Mouse (Mus musculus) Patski (cell line): ENCODE measurements at regions not wholly inside any gene's neighbourhood (a gene's known extent, or its start where the extent isn't known, plus 50 kb on each side); places are given as distances from the start of the nearest gene placed in this dataset.

Source experiments
- ATAC-seq: fragments of 100-300 bp; one replicate; pipeline ENCODE4 v1.8.0; 2021
- CTCF ChIA-PET: fragments of 350-600 bp; sonication (Branson Sonifier 250); formaldehyde crosslinking; loops from one replicate; lab custom pipeline; 2022; ENCODE audit warnings: inconsistent platforms; lab: Charles Lee
- POLR2A ChIA-PET: fragments of 350-600 bp; sonication (Branson Sonifier 250); formaldehyde crosslinking; loops from one replicate; lab custom pipeline; 2022; ENCODE audit warnings: antibody characterized with exemption, inconsistent platforms; lab: Charles Lee
- DNase-seq: peaks from one replicate; pipeline ENCODE4 v3.0.0-alpha.2; 2011; ENCODE audit warnings: low read depth, low spot score
- H3K27me3 ChIP-seq: fragments of 371-371 bp; one replicate; pipeline ENCODE4 v1.5.1; 2021
- CTCF ChIP-seq: fragments of 100-300 bp; IDR thresholded peaks from one replicate; pipeline ENCODE4 v1.5.1; 2021
- in situ Hi-C: fragments of 300-500 bp; cut with MboI; formaldehyde crosslinking; loops from 3 replicates; pipeline ENCODE4 v1.11.1; 2018; ENCODE audit warnings: low pct_unique_long_range_greater_than_20kb, mixed read lengths

DNA sequence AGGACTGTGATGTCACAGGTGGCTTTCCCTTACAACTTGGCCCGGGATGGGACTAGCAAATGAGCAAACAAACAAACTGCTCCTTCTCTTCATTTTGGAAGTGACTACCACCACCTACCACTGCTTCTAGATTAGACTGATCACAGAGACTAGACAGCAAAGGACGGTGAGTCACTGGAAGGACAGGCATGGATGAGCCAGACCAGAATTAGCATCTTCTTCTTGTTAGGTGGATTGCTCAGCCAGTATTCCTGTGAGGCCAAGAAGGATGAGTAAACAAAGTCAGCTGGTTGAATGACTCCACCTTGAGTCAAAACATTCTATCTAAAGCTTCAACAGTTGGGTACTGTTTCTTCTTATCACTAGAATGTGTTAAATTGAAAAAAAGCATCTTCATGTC lies 385.1 kb upstream of the Mon1b start:
- ATAC-seq: no peak
- ChIA-PET CTCF (no interaction called here), POLR2A (no interaction called here)
- DNase-seq: peak; percentile 25
- H3K27me3 ChIP-seq: no peaks in the 10 kb centered on the region
- in situ Hi-C loops: no loop called here
- no peak for TF ChIP-seq CTCF

DNA sequence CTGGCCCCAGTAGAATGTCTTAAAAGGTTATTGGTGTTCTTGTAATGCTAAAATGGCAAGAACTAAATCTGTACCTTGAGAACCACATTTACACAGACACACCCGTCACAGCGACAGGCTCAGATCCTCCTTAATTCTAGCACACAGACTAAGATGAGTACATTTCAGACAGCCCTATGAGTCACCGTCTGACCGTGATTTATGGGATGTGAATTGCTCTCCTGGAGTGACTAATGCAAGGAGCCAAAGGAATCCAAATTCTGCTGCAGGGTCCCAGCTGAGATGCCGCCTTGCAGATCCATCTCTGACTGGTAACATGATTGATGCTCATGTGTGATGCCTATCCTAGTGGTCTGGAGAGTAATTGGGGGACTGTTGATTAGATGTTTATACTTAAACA lies 381.3 kb upstream of the Mon1b start:
- ChIA-PET POLR2A (no interaction called here), CTCF (no interaction called here)
- peak; percentile 15 for DNase-seq
- no peaks in the 10 kb centered on the region for H3K27me3 ChIP-seq
- no peak for TF ChIP-seq CTCF
- ATAC-seq: no peak
- in situ Hi-C loops: no loop called here

DNA sequence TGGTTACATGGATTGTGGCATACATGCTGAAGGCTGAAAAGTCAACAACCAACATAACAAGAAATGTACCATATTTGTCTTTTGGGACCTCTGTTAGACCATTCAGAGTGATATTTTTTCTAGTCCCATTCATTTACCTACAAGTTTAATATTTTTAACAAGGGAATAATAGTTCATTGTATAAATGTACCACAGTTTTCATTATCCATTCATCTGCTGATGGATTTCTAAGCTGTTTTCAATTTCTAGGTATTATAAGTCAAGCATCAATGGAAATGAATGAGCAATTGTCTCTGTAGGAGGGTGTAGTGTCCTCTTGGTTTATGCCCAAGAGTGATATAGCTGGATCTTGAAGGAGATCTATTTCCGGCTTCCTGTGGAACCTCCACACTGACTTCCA lies 375.9 kb upstream of the Mon1b start:
- no peak for DNase-seq
- ChIA-PET CTCF (no interaction called here), POLR2A (no interaction called here)
- in situ Hi-C loops: no loop called here
- TF ChIP-seq CTCF: no peak
- no peak for ATAC-seq
- H3K27me3 ChIP-seq: no peaks in the 10 kb centered on the region

DNA sequence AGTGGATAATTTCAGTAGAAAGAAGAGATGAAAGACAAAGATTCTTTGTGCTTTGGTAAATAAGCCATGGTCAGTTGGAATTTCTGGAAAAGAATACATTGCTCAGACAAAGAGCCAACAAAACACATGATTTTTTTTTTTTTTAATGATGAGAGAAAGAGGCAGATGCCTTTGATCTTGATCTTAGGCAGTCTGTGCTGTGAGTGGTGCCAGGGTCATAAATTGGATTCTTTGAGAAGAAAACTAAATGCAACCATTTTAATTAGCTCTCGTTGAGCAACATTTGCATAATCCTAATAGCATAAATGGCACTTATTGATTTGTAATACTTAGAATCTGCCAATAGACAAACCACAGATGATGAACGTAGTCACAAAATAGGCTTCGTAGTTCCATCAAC lies 372.1 kb upstream of the Mon1b start:
- H3K27me3 ChIP-seq: no peaks in the 10 kb centered on the region
- ATAC-seq (no peak), DNase-seq (no peak)
- CTCF ChIA-PET: no interaction called here
- in situ Hi-C loops: no loop called here
- POLR2A ChIA-PET: no interaction called here
- TF ChIP-seq CTCF: no peak

- DNase-seq (no peak), ATAC-seq (no peak)
- ChIA-PET POLR2A (no interaction called here), CTCF (no interaction called here)
- H3K27me3 ChIP-seq: no peaks in the 10 kb centered on the region
- in situ Hi-C loops: no loop called here
- TF ChIP-seq CTCF: no peak
Measured at GRCm38 (mm10) chr8:113271262-113271661, 364.1 kb upstream of the Mon1b start.

DNA sequence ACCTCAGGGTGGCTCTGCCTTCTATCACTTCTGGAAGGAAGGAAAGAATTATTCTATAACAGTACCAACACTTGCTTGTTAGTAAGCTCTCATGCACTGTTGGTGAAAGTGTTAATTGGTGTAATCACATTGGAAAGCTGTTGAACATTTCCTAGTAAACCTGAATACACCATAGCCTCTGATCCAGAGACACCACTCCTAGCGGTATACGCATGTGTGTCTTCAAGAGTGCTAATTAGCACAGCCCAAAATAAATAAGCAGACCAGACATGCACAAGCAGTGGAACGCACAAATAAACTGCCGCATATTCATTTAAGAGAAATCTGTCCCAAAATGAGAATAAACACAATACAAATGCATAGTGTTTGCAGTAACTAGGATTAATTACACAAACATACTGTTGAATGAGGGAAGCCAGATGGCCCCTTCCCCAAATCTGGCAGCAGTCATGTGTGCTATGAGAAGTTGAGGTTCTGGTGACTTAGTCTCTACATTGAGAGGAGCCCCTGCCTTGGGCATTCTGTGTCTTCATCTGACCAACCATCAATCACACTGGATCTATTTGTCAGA lies 335.0 kb upstream of the Mon1b start:
- ChIA-PET POLR2A (no interaction called here), CTCF (no interaction called here)
- ATAC-seq: no peak
- in situ Hi-C loops: no loop called here
- H3K27me3 ChIP-seq: no peaks in the 10 kb centered on the region
- no peak for DNase-seq
- TF ChIP-seq CTCF: no peak

DNA sequence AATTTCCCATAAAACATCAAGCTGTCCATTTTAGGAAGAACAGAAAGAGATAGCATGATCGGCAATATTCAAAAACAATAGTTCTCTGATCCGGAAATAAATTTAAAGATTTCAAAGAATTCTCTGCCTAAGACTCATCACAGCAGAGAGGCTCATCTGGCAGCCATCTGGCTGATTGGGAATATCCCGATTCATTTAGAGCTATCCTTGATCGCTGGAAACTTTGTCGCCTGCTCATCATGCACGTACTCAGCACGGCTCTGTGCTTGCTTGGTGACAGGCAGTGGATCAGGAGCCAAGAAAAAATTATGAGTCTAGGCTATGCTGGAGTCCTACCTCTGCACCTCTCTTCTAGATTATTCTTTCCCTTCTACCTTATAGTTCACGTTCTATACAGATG lies 332.0 kb upstream of the Mon1b start:
- DNase-seq: no peak
- no peak for TF ChIP-seq CTCF
- ATAC-seq: no peak
- ChIA-PET CTCF (no interaction called here), POLR2A (no interaction called here)
- H3K27me3 ChIP-seq: peaks cover 6% of the 10 kb centered on the region
- in situ Hi-C loops: no loop called here

DNA sequence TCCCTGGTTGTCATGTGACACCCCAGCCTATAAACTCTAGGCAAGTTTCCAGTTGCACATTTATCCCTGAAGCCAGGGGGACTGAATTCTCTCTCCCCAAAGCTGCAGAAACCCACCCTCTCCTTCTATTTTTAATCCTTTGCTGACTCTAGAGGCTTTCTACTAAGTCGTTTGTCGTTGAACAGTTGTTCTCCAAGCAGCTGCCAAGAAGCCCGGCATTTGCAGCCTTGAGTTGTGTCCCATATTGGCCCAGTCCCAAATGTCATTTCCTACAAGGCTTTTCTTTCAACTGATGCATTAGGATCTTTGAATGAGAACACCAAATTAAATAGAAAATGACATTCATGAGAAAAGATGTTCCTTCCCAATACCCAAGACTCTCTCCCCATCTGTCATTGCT lies 318.2 kb upstream of the Mon1b start:
- ATAC-seq: no peak
- no peaks in the 10 kb centered on the region for H3K27me3 ChIP-seq
- DNase-seq: no peak
- no peak for TF ChIP-seq CTCF
- in situ Hi-C loops: no loop called here
- CTCF ChIA-PET: no interaction called here
- POLR2A ChIA-PET: no interaction called here

- POLR2A ChIA-PET: no interaction called here
- no peak for DNase-seq
- no peak for TF ChIP-seq CTCF
- in situ Hi-C loops: no loop called here
- no peaks in the 10 kb centered on the region for H3K27me3 ChIP-seq
- CTCF ChIA-PET: no interaction called here
- ATAC-seq: no peak
Measured at GRCm38 (mm10) chr8:113331576-113331975, 303.8 kb upstream of the Mon1b start.

DNA sequence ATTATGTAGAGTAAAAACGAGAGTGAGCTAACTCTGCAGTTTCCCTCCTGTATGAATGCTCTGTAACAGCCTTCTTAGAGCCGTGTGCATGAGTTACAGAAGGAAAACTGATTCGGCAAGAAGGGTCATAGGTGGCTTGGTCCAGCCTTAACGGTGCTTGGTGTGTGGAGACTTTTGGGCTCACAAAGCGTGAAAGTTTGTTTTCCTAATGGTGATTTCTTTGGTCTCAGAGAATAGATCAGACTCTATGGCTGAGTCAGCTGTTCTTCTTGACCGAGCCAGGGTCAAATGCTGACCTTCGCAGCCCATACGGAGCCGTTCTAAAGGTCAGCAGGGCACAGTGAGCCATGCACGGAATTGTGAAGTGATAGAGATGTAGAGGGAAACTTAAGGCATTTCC lies 294.1 kb upstream of the Mon1b start:
- ChIA-PET CTCF (interaction anchor here (0.9 kb wide), 1 partner anchor 16 kb away, joined by 4 read pairs; no protein-coding TSS in a partner anchor), POLR2A (no interaction called here)
- peaks cover 12% of the 10 kb centered on the region for H3K27me3 ChIP-seq
- ATAC-seq (no peak), DNase-seq (no peak)
- TF ChIP-seq CTCF: no peak
- in situ Hi-C loops: no loop called here

DNA sequence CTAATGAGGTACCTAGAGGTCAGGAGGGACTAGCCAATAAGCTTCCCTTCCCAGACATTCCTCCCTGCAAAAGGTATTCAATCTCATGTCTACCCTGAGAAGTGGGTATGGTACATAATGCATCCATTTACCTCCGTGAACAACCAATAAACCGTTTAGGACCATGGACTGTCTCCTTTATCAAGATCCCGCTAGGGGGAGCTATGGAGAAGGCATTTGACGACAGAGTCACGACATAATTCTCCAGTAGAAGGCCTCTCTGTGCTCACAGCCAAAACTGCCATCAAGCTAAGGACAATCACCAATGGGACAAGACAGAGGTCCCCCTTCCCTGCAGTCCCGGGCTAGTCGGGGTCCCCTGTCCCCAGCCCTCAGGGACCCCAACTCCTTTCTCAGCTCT lies 273.5 kb upstream of the Mon1b start:
- CTCF ChIA-PET: no interaction called here
- POLR2A ChIA-PET: no interaction called here
- DNase-seq: no peak
- no peak for TF ChIP-seq CTCF
- peaks cover 2% of the 10 kb centered on the region for H3K27me3 ChIP-seq
- no peak for ATAC-seq
- in situ Hi-C loops: no loop called here

DNA sequence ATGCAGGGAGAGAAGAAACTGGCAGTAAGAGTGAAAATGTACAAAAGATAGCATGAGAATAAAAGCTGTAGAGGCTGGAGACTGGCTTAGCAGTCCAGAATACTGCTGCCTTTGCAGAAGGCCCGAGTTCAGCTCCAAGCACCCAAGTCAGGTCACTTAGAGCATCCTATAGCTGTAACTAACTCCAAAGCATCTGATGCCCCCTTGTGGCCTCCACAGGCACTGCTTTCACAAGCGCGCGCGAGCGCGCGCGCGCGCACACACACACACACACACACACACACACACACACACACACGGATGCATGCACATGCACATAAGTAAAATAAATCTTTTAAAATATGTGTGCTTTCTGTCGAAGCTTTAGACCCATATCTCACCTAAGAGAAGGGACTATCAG lies 271.2 kb upstream of the Mon1b start:
- POLR2A ChIA-PET: no interaction called here
- in situ Hi-C loops: no loop called here

More for the DNA sequence above, 271.2 kb upstream of the Mon1b start:
- no peaks in the 10 kb centered on the region for H3K27me3 ChIP-seq
- DNase-seq: no peak
- no peak for ATAC-seq
- CTCF ChIA-PET: no interaction called here
- no peak for TF ChIP-seq CTCF
